Mouse (Mus musculus): ENCODE data around the gene Trp53bp2.

GRCm38 (mm10) chr1:182432059-182432458, 23.1 kb downstream of the Trp53bp2 start:
- TF ChIP-seq CTCF (IDR thresholded peaks at IDR 0.05; ENCODE audit: borderline replicate concordance, extremely low read depth, insufficient read depth, insufficient read length) (no peak), POLR2A (IDR thresholded peaks at IDR 0.05; ENCODE audit: borderline replicate concordance, extremely low read depth, insufficient read depth, insufficient read length, poor library complexity, severe bottlenecking) (no peak)

Measured in brain, embryonic 14.5 days (tissue).